Mouse (Mus musculus) left cerebral cortex, postnatal 10 days (tissue): ENCODE results near the gene Gk5. TPM values are rescaled to one million over a fixed set of nuclear protein-coding genes. Genes with fewer than 3 reads are reported as not detected.

Experiments
- DNase-seq, 2 experiments: peaks; one replicate each; pipeline ENCODE4 v3.0.0; 2021 to 2022; ENCODE audit warnings: low spot score in 2 of 2, mixed read lengths in 1 of 2; ENCODE audit errors: extremely low spot score in 1 of 2
- intact Hi-C: fragments of 180-260 bp; cut with DNase I; formaldehyde crosslinking; loops from one replicate; pipeline ENCODE4 v1.15.1; 2025
- total RNA-seq, 2 experiments: library from RNA; stranded (reverse); gene quantifications; 2 replicates each; pipeline ENCODE4 v1.2.3; 2021

Gene Gk5
- total RNA-seq, 2 experiments from 2014 or later, result 6.0 to 6.5 TPM

DNA sequence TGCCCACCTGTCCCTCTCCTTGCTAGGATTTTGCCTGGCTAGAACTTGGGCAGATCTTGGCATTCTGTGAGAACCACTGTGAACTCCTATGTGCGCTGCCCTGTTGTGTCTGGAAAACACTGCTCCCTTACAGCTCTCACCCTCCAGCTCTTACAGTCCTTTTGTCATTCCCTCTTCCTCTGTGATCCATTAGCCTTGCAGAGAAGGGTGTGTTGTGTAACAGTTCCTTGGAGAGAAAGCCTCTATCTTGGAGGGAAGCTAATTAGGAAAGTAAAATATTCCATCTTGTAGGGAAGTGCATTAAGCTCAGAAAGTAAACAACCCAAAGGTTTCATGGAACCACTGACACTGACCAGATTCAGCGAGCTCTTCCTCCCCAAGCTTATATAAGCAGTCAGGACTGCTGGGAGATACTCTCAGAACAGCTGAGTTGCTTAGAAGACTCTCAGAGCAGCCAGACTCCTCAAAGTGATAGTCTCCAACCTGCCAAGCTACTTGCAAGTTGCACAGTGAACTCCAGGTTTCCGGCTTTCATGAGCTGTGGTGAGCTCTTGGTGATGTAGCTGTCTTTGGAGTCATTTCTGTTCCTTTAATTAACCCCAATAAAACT lies 94.0 kb downstream of the Gk5 start:
- intact Hi-C loops, result no loop called here
- no peak for DNase-seq

DNA sequence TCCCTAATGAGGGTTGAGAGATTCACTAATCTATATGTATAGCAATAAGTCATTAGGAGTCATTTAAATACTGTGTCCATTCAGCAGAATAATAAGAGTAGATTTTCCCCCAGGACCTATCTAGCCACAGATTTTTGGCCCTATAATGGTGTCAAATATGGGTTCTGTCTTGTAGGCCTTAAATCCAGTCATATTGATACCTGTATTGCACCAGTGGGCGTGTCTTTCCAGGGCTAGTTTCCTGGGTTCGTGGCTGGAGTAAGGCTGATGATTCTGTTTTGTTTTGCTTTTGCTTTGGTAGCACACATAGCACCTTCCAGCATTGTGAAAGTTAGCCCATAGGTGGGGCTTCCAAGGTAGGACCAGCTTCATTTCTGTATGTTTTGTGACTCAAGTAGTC lies 95.0 kb downstream of the Gk5 start:
- no peak for DNase-seq
- intact Hi-C loops, result no loop called here

GRCm38 (mm10) chr9:96217299-96217698 lies 98.1 kb downstream of the Gk5 start:
- intact Hi-C loops, result no loop called here
- no peak for DNase-seq

DNA sequence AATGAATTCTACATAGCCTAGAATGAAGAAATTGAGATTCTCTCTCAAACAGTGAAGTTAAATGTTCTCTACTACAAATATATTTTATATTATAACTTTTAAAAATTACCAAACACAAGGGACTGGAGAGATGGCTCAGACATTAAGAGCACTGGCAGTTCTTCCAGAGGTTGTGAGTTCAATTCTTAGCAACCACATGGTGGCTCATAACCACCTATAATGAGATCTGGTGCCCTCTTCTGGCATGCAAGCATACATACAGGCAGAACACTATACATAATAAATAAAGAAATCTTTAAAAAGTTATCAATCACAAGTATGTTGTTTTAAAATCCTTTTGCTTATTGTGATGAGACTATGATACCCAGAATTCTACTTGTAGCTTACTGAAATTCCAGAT lies 98.6 kb downstream of the Gk5 start:
- intact Hi-C loops, result no loop called here
- no peak for DNase-seq

- no peak for DNase-seq
- intact Hi-C loops, result no loop called here
Observed at GRCm38 (mm10) chr9:96219114-96219669, 100.0 kb downstream of the Gk5 start.

- DNase-seq, result no peak
- intact Hi-C loops, result no loop called here
Observed at GRCm38 (mm10) chr9:96220419-96220818, 101.3 kb downstream of the Gk5 start.

- DNase-seq, result no peak
- intact Hi-C loops, result no loop called here
Observed at GRCm38 (mm10) chr9:96223302-96223701, 104.1 kb downstream of the Gk5 start.

DNA sequence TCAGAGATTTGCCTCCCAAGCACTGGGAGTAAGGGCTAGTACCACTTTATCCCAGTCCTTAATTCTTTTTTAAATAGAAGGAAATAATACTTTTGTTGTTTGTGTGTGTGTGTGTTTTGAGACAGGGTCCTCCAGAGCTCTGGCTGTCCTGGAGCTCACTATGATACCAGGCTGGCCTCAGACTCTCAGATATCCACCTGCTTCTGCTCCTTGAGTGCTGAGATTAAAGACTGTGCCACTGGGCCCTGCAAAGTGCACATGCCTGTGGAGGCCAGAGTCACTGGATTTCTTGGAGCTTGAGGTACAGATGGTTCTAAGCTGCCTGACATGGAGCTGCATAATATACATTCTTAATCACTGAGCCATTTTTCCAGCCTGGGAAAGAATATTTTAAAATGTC lies 109.1 kb downstream of the Gk5 start:
- intact Hi-C loops, result no loop called here
- DNase-seq, result no peak

DNA sequence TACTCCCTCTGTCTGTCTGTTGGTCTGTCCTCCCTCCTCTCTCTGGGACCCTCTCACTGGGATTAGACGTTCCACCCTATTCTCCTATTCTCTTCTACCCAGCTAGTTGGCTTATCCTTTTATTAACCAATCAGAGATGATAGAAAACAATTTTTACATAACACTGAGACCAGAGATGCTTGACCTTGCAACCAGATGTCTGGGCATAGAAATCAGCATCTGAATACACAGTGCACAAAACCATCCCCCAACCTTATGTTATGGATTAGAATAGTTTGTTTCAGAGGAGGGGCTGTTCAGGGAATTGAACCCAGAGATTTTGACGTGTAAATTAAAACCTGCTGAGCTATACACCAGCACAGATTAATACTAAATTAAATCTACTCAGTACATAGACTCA lies 111.1 kb downstream of the Gk5 start:
- DNase-seq, result no peak
- intact Hi-C loops, result no loop called here

Other genes starting within 250 kb of the Gk5 start
- 10 to 100 TPM; 27.8 to 31.7 TPM for gene Xrn1, start 164.6 kb upstream of the Gk5 start, total RNA-seq
- gene Tfdp2, start 76.9 kb downstream of the Gk5 start, total RNA-seq, result 10 to 100 TPM; 15.0 to 19.0 TPM
- gene Atp1b3, start 245.1 kb downstream of the Gk5 start, total RNA-seq, result 10 to 100 TPM; 90.9 to 96.4 TPM